In genomic region chr1:161734741-161735211, GRCm38 (mm10) we compare ENCODE assay signal across 11 mouse cellular contexts. TPM values are rescaled to one million over a fixed set of nuclear protein-coding genes. Genes with fewer than 3 reads are reported as not detected.
DNase-seq lines count a peak whose midpoint lies in the region; ATAC-seq lines count a peak whose summit lies in the region.
"Had no signal": no experiment of that assay in that cellular context is flagged by ENCODE, and none has a peak within 500 bp of the region (broad histone marks: within the 10 kb centered on the region; RNA-seq: fewer than 3 reads in every experiment).

No protein-coding gene starts in this region.

- no peaks in the 10 kb centered on the region; the same call in none of the 2 replicates for H3K27me3 ChIP-seq in liver, embryonic 16.5 days (ENCODE audit: control insufficient read depth, insufficient read depth, low read depth, low read length)
- H3K27me3 ChIP-seq: neural tube, embryonic 12.5 days had no signal

- no peak overlapping the region for H3K9ac ChIP-seq in liver, embryonic 16.5 days (ENCODE audit: low read depth, low read length)
- H3K9ac ChIP-seq: neural tube, embryonic 12.5 days had no signal

- no peaks in the 10 kb centered on the region for H3K36me3 ChIP-seq in liver, embryonic 16.5 days (ENCODE audit: control insufficient read depth, insufficient read depth)
- H3K36me3 ChIP-seq: neural tube, embryonic 12.5 days had no signal

- 14% methylated on average over 14 of the region's 14 CpGs for WGBS in liver, embryonic 16.5 days (ENCODE audit: insufficient replicate concordance)

- peak; percentile 13 for DNase-seq in heart, adult 8-10 months (ENCODE audit: low spot score)
- no peak for DNase-seq in heart, postnatal 4 days
- DNase-seq in A20 (ENCODE audit: low read depth, low spot score) (peak; percentile 30), MN1 (ENCODE audit: low spot score) (no peak)
- no peak for DNase-seq in adrenal gland, postnatal 4 days (ENCODE audit: low spot score in 2 of 2)
- no peak for DNase-seq in adrenal gland, adult 18-20 months (ENCODE audit: low spot score in 2 of 2)
- DNase-seq: cerebellum, adult 11-12 months had no signal

- H3K4me2 ChIP-seq in liver, embryonic 16.5 days (ENCODE audit: low read depth, low read length), result peak overlapping the region; percentile 52
- H3K4me2 ChIP-seq: neural tube, embryonic 12.5 days had no signal

- no peaks in the 10 kb centered on the region for H3K4me1 ChIP-seq in brown adipose tissue, adult 24 weeks (ENCODE audit: control insufficient read depth, insufficient read depth, insufficient read length, low read length)
- H3K4me1 ChIP-seq in liver, embryonic 16.5 days (ENCODE audit: control insufficient read depth, low read depth, low read length), result no peaks in the 10 kb centered on the region
- H3K4me1 ChIP-seq: neural tube, embryonic 12.5 days had no signal

- no peak overlapping the region for H3K27ac ChIP-seq in brown adipose tissue, adult 24 weeks (replicated peaks; ENCODE audit: low read depth, low read length)
- H3K27ac ChIP-seq in liver, embryonic 16.5 days (ENCODE audit: low read length), result no peak overlapping the region
- H3K27ac ChIP-seq: neural tube, embryonic 12.5 days had no signal

- H3K4me3 ChIP-seq in brown adipose tissue, adult 24 weeks (ENCODE audit: insufficient read depth, low read depth, low read length), result peak overlapping the region; percentile 44
- H3K4me3 ChIP-seq in liver, embryonic 16.5 days (ENCODE audit: low read depth, low read length), result peak overlapping the region; percentile 32
- H3K4me3 ChIP-seq: neural tube, embryonic 12.5 days had no signal

- 0 out of 2 replicates have a peak, but pooled peaks have one; percentile 9 for ATAC-seq in liver, embryonic 16.5 days (ENCODE audit: low read depth)

- no peaks in the 10 kb centered on the region for H3K9me3 ChIP-seq in liver, embryonic 16.5 days (replicated peaks; ENCODE audit: control insufficient read depth, low read length)
- H3K9me3 ChIP-seq: neural tube, embryonic 12.5 days had no signal

RNA-seq across cellular contexts. Expression of gene Fasl, which starts 53.5 kb away (rescaled TPM):
- not detected for total RNA-seq in heart, adult 8-10 months (2022)
- not detected for total RNA-seq in heart, postnatal 4 days (2021)
- polyA plus RNA-seq in brown adipose tissue, adult 24 weeks (2012; ENCODE audit: insufficient read depth, insufficient read length, missing spikeins), result not detected in 2 replicates
- 0.08 and 0.09 TPM in 2 replicates for polyA plus RNA-seq in liver, embryonic 16.5 days (2015; fragmentation: Nextera tagmentation; extraction: Ambion mirVana)
- total RNA-seq in adrenal gland, postnatal 4 days (2021), result not detected
- under 1 TPM in 1 of 2 experiments, not detected in 1; 0.26 TPM for total RNA-seq in adrenal gland, adult 18-20 months (2021)
- polyA plus RNA-seq: intestine, embryonic 14.5 days had no signal

Comparison
In these comparisons a context has a peak if more than half of its experiments do, and no peak if none do; other contexts are left out.
1. DNase-seq: peak in heart, adult 8-10 months (single experiment) and A20 (single experiment); none in heart, postnatal 4 days (single experiment), adrenal gland, postnatal 4 days (0 of 2), adrenal gland, adult 18-20 months (0 of 2) and MN1 (single experiment).